Mouse (Mus musculus): ENCODE measurements around the gene Maz. TPM values are rescaled to one million over a fixed set of nuclear protein-coding genes. Genes with fewer than 3 reads are reported as not detected.

Gene Maz
- polyA plus RNA-seq (2014; fragmentation: Illumina TruSeq; extraction: RNeasy Lipid Tissue Mini Kit (QIAGEN cat#74804); ENCODE audit: low read depth, low replicate concordance): 12.5 TPM

GRCm38 (mm10) chr7:127026984-127027726, at the start of gene Maz:
Gene Maz, minus strand, starts transcription at chr7:127027037.

GRCm38 (mm10) chr7:127041851-127042672, 15.2 kb upstream of the Maz start, which contains the start of gene Kif22:
Gene Kif22, minus strand, starts transcription at chr7:127042471.

GRCm38 (mm10) chr7:127020901-127021562, 5.8 kb downstream of the Maz start, which contains the start of the genes Gm42742 and Prrt2:
Gene Gm42742, minus strand, starts transcription at chr7:127021097.
Gene Prrt2, minus strand, starts transcription at chr7:127021211.

GRCm38 (mm10) chr7:127016971-127017949, 9.6 kb downstream of the Maz start, which contains the start of gene Pagr1a:
Gene Pagr1a, minus strand, starts transcription at chr7:127017352.

GRCm38 (mm10) chr7:127016481-127016485, 10.6 kb downstream of the Maz start, which contains the start of gene Pagr1b:
Gene Pagr1b, minus strand, starts transcription at chr7:127016484.

GRCm38 (mm10) chr7:127014320-127014719, 12.5 kb downstream of the Maz start, which contains the start of gene Mvp:
Gene Mvp, minus strand, starts transcription at chr7:127014621.

GRCm38 (mm10) chr7:126975950-126976866, 50.6 kb downstream of the Maz start, which contains the start of gene Cdiptos:
Gene Cdiptos, minus strand, starts transcription at chr7:126976098.

GRCm38 (mm10) chr7:126975893-126975949, 51.1 kb downstream of the Maz start, which contains the start of gene Cdipt:
Gene Cdipt, plus strand, starts transcription at chr7:126975914.

Other genes starting within 250 kb of the Maz start
- gene Tbx6, start 245.6 kb downstream of the Maz start, polyA plus RNA-seq (2014; fragmentation: Illumina TruSeq; extraction: RNeasy Lipid Tissue Mini Kit (QIAGEN cat#74804); ENCODE audit: low read depth, low replicate concordance): not detected
- 19.8 TPM for gene Ppp4c, start 234.5 kb downstream of the Maz start, polyA plus RNA-seq (2014; fragmentation: Illumina TruSeq; extraction: RNeasy Lipid Tissue Mini Kit (QIAGEN cat#74804); ENCODE audit: low read depth, low replicate concordance)
- gene Fam57b, start 229.4 kb downstream of the Maz start, polyA plus RNA-seq (2014; fragmentation: Illumina TruSeq; extraction: RNeasy Lipid Tissue Mini Kit (QIAGEN cat#74804); ENCODE audit: low read depth, low replicate concordance): not detected
- gene 4930451I11Rik, start 195.4 kb downstream of the Maz start, polyA plus RNA-seq (2014; fragmentation: Illumina TruSeq; extraction: RNeasy Lipid Tissue Mini Kit (QIAGEN cat#74804); ENCODE audit: low read depth, low replicate concordance): not detected
- gene Doc2a, start 179.6 kb downstream of the Maz start, polyA plus RNA-seq (2014; fragmentation: Illumina TruSeq; extraction: RNeasy Lipid Tissue Mini Kit (QIAGEN cat#74804); ENCODE audit: low read depth, low replicate concordance): not detected
- 3.6 TPM for gene Hirip3, start 165.1 kb downstream of the Maz start, polyA plus RNA-seq (2014; fragmentation: Illumina TruSeq; extraction: RNeasy Lipid Tissue Mini Kit (QIAGEN cat#74804); ENCODE audit: low read depth, low replicate concordance)
- 4.8 TPM for gene Ino80e, start 164.7 kb downstream of the Maz start, polyA plus RNA-seq (2014; fragmentation: Illumina TruSeq; extraction: RNeasy Lipid Tissue Mini Kit (QIAGEN cat#74804); ENCODE audit: low read depth, low replicate concordance)
- gene Taok2, start 142.3 kb downstream of the Maz start, polyA plus RNA-seq (2014; fragmentation: Illumina TruSeq; extraction: RNeasy Lipid Tissue Mini Kit (QIAGEN cat#74804); ENCODE audit: low read depth, low replicate concordance): 3.4 TPM
- 16.3 TPM for gene Tmem219, start 104.1 kb downstream of the Maz start, polyA plus RNA-seq (2014; fragmentation: Illumina TruSeq; extraction: RNeasy Lipid Tissue Mini Kit (QIAGEN cat#74804); ENCODE audit: low read depth, low replicate concordance)
- gene Kctd13, start 98.2 kb downstream of the Maz start, polyA plus RNA-seq (2014; fragmentation: Illumina TruSeq; extraction: RNeasy Lipid Tissue Mini Kit (QIAGEN cat#74804); ENCODE audit: low read depth, low replicate concordance): 1.7 TPM
- gene Asphd1, start 77.5 kb downstream of the Maz start, polyA plus RNA-seq (2014; fragmentation: Illumina TruSeq; extraction: RNeasy Lipid Tissue Mini Kit (QIAGEN cat#74804); ENCODE audit: low read depth, low replicate concordance): not detected
- not detected for gene Sez6l2, start 76.5 kb downstream of the Maz start, polyA plus RNA-seq (2014; fragmentation: Illumina TruSeq; extraction: RNeasy Lipid Tissue Mini Kit (QIAGEN cat#74804); ENCODE audit: low read depth, low replicate concordance)
- 7.8 TPM for gene Cdipt, start 51.1 kb downstream of the Maz start, polyA plus RNA-seq (2014; fragmentation: Illumina TruSeq; extraction: RNeasy Lipid Tissue Mini Kit (QIAGEN cat#74804); ENCODE audit: low read depth, low replicate concordance)
- gene Cdiptos, start 50.9 kb downstream of the Maz start, polyA plus RNA-seq (2014; fragmentation: Illumina TruSeq; extraction: RNeasy Lipid Tissue Mini Kit (QIAGEN cat#74804); ENCODE audit: low read depth, low replicate concordance): not detected
- gene Mvp, start 12.4 kb downstream of the Maz start, polyA plus RNA-seq (2014; fragmentation: Illumina TruSeq; extraction: RNeasy Lipid Tissue Mini Kit (QIAGEN cat#74804); ENCODE audit: low read depth, low replicate concordance): 0.53 TPM
- 1.3 TPM for gene Pagr1b, start 10.6 kb downstream of the Maz start, polyA plus RNA-seq (2014; fragmentation: Illumina TruSeq; extraction: RNeasy Lipid Tissue Mini Kit (QIAGEN cat#74804); ENCODE audit: low read depth, low replicate concordance)
- not detected for gene Pagr1a, start 9.7 kb downstream of the Maz start, polyA plus RNA-seq (2014; fragmentation: Illumina TruSeq; extraction: RNeasy Lipid Tissue Mini Kit (QIAGEN cat#74804); ENCODE audit: low read depth, low replicate concordance)
- gene Gm42742, start 5.9 kb downstream of the Maz start, polyA plus RNA-seq (2014; fragmentation: Illumina TruSeq; extraction: RNeasy Lipid Tissue Mini Kit (QIAGEN cat#74804); ENCODE audit: low read depth, low replicate concordance): 0.53 TPM
- not detected for gene Prrt2, start 5.8 kb downstream of the Maz start, polyA plus RNA-seq (2014; fragmentation: Illumina TruSeq; extraction: RNeasy Lipid Tissue Mini Kit (QIAGEN cat#74804); ENCODE audit: low read depth, low replicate concordance)
- not detected for gene Kif22, start 15.4 kb upstream of the Maz start, polyA plus RNA-seq (2014; fragmentation: Illumina TruSeq; extraction: RNeasy Lipid Tissue Mini Kit (QIAGEN cat#74804); ENCODE audit: low read depth, low replicate concordance)
- gene Zg16, start 60.3 kb upstream of the Maz start, polyA plus RNA-seq (2014; fragmentation: Illumina TruSeq; extraction: RNeasy Lipid Tissue Mini Kit (QIAGEN cat#74804); ENCODE audit: low read depth, low replicate concordance): not detected
- 0.45 TPM for gene AI467606, start 64.3 kb upstream of the Maz start, polyA plus RNA-seq (2014; fragmentation: Illumina TruSeq; extraction: RNeasy Lipid Tissue Mini Kit (QIAGEN cat#74804); ENCODE audit: low read depth, low replicate concordance)
- gene Qprt, start 95.2 kb upstream of the Maz start, polyA plus RNA-seq (2014; fragmentation: Illumina TruSeq; extraction: RNeasy Lipid Tissue Mini Kit (QIAGEN cat#74804); ENCODE audit: low read depth, low replicate concordance): 50.0 TPM
- 0.13 TPM for gene Spn, start 110.8 kb upstream of the Maz start, polyA plus RNA-seq (2014; fragmentation: Illumina TruSeq; extraction: RNeasy Lipid Tissue Mini Kit (QIAGEN cat#74804); ENCODE audit: low read depth, low replicate concordance)
- 7.0 TPM for gene Cd2bp2, start 169.0 kb upstream of the Maz start, polyA plus RNA-seq (2014; fragmentation: Illumina TruSeq; extraction: RNeasy Lipid Tissue Mini Kit (QIAGEN cat#74804); ENCODE audit: low read depth, low replicate concordance)
- 2.4 TPM for gene Tbc1d10b, start 181.4 kb upstream of the Maz start, polyA plus RNA-seq (2014; fragmentation: Illumina TruSeq; extraction: RNeasy Lipid Tissue Mini Kit (QIAGEN cat#74804); ENCODE audit: low read depth, low replicate concordance)
- not detected for gene Mylpf, start 181.9 kb upstream of the Maz start, polyA plus RNA-seq (2014; fragmentation: Illumina TruSeq; extraction: RNeasy Lipid Tissue Mini Kit (QIAGEN cat#74804); ENCODE audit: low read depth, low replicate concordance)
- 0.50 TPM for gene Zfp553, start 206.0 kb upstream of the Maz start, polyA plus RNA-seq (2014; fragmentation: Illumina TruSeq; extraction: RNeasy Lipid Tissue Mini Kit (QIAGEN cat#74804); ENCODE audit: low read depth, low replicate concordance)
- gene Sept1, start 206.1 kb upstream of the Maz start, polyA plus RNA-seq (2014; fragmentation: Illumina TruSeq; extraction: RNeasy Lipid Tissue Mini Kit (QIAGEN cat#74804); ENCODE audit: low read depth, low replicate concordance): not detected
- not detected for gene Zfp771, start 217.2 kb upstream of the Maz start, polyA plus RNA-seq (2014; fragmentation: Illumina TruSeq; extraction: RNeasy Lipid Tissue Mini Kit (QIAGEN cat#74804); ENCODE audit: low read depth, low replicate concordance)
- gene Dctpp1, start 233.7 kb upstream of the Maz start, polyA plus RNA-seq (2014; fragmentation: Illumina TruSeq; extraction: RNeasy Lipid Tissue Mini Kit (QIAGEN cat#74804); ENCODE audit: low read depth, low replicate concordance): 2.3 TPM
- 507 TPM for gene Sephs2, start 247.0 kb upstream of the Maz start, polyA plus RNA-seq (2014; fragmentation: Illumina TruSeq; extraction: RNeasy Lipid Tissue Mini Kit (QIAGEN cat#74804); ENCODE audit: low read depth, low replicate concordance)

All from liver, adult 10 weeks (tissue).